Mouse (Mus musculus): ENCODE measurements at regions not wholly inside any gene's neighbourhood (a gene's known extent, or its start where the extent isn't known, plus 50 kb on each side); places are given as distances from the start of the nearest gene placed in this dataset.

DNA sequence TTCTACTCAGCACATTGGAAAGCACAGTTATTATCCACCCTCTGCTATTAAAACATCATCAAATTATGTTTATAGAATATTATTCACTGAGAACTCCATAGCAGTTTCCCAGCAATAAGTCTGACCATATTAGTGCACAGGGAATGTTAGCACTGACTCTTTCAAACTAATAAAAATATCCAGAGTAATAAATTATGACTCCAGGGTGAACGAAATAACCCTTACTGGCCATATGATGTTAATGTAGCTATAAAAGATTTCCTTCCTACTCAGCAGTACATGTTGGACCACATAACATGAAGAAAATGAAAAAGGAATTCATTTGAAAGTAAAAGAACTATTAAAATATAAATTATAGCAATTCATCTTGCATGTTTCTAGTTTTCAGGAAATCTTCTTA, 693.0 kb upstream of the Adgrl3 start:
- DNase-seq (ENCODE audit: low spot score) (no peak), ATAC-seq (no peak)
- 81% methylated on average over 1 of the region's 1 CpGs for WGBS
- Histone ChIP-seq H3K4me3 (ENCODE audit: low read depth, low read length) (no peak overlapping the region), H3K27ac (ENCODE audit: low read depth, low read length) (no peak overlapping the region), H3K36me3 (ENCODE audit: control insufficient read depth, insufficient read depth, low read length) (no peaks in the 10 kb centered on the region), H3K27me3 (replicated peaks; ENCODE audit: control insufficient read depth, insufficient read depth, low read length) (no peaks in the 10 kb centered on the region), H3K9ac (ENCODE audit: low read length) (no peak overlapping the region), H3K4me1 (ENCODE audit: control insufficient read depth, insufficient read depth, low read length) (no peaks in the 10 kb centered on the region), H3K4me2 (ENCODE audit: low read length) (no peak overlapping the region), H3K9me3 (replicated peaks; ENCODE audit: control insufficient read depth, low read length) (no peaks in the 10 kb centered on the region)

DNA sequence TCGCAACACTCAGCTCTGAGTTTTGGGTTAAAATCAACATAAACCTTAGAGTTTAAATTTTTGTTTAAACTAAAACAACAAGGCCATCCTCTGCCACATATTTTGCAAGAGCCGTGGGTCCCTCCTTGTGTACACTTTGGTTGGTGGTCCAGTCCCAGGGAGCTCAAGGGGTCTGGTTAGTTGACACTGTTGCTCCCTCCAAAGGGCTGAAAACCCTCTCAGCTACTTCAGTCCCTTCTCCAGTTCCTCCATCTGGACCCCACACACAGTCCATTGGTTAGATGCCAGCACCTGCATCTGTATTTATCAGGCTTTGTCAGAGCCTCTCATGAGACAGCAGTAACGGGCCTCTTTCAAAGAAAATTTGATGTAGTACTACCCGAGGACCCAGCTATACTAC, 674.8 kb upstream of the Adgrl3 start:
- DNase-seq (ENCODE audit: low spot score), result no peak
- Histone ChIP-seq H3K4me3 (ENCODE audit: low read depth, low read length) (no peak overlapping the region), H3K4me1 (ENCODE audit: control insufficient read depth, insufficient read depth, low read length) (no peaks in the 10 kb centered on the region), H3K4me2 (ENCODE audit: low read length) (no peak overlapping the region), H3K9ac (ENCODE audit: low read length) (no peak overlapping the region), H3K9me3 (replicated peaks; ENCODE audit: control insufficient read depth, low read length) (no peaks in the 10 kb centered on the region), H3K36me3 (ENCODE audit: control insufficient read depth, insufficient read depth, low read length) (no peaks in the 10 kb centered on the region), H3K27me3 (replicated peaks; ENCODE audit: control insufficient read depth, insufficient read depth, low read length) (no peaks in the 10 kb centered on the region), H3K27ac (ENCODE audit: low read depth, low read length) (no peak overlapping the region)
- ATAC-seq, result no peak
- WGBS, result 84% methylated on average over 4 of the region's 4 CpGs

DNA sequence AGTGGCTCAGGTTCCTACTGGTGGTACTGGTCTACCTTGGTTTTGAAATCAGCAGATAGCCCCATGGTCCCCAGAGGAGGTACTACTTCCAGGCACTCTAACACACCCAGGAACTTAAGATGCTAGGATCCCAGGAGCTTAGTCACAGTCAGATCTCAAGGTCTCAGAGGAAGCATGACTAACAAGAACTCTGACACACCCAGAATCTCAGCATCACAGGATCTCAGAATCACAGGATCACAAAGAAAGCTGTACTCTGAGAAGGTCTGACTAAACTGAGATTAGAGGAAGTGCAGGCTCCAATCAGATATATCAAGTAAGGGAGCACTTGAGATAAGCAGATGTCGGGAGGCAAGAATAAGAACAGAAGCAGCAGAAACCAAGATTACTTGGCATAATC, 661.7 kb upstream of the Adgrl3 start:
- no peaks in the 10 kb centered on the region for H3K9me3 ChIP-seq (replicated peaks; ENCODE audit: control insufficient read depth, low read length)
- no peaks in the 10 kb centered on the region for H3K36me3 ChIP-seq (ENCODE audit: control insufficient read depth, insufficient read depth, low read length)
- no peak overlapping the region for H3K27ac ChIP-seq (ENCODE audit: low read depth, low read length)
- no peak overlapping the region for H3K9ac ChIP-seq (ENCODE audit: low read length)
- H3K27me3 ChIP-seq (replicated peaks; ENCODE audit: control insufficient read depth, insufficient read depth, low read length), result no peaks in the 10 kb centered on the region
- H3K4me1 ChIP-seq (ENCODE audit: control insufficient read depth, insufficient read depth, low read length), result no peaks in the 10 kb centered on the region
- DNase-seq (ENCODE audit: low spot score), result no peak
- WGBS, result 97% methylated on average over 1 of the region's 1 CpGs
- no peak overlapping the region for H3K4me3 ChIP-seq (ENCODE audit: low read depth, low read length)
- no peak overlapping the region for H3K4me2 ChIP-seq (ENCODE audit: low read length)
- no peak for ATAC-seq

DNA sequence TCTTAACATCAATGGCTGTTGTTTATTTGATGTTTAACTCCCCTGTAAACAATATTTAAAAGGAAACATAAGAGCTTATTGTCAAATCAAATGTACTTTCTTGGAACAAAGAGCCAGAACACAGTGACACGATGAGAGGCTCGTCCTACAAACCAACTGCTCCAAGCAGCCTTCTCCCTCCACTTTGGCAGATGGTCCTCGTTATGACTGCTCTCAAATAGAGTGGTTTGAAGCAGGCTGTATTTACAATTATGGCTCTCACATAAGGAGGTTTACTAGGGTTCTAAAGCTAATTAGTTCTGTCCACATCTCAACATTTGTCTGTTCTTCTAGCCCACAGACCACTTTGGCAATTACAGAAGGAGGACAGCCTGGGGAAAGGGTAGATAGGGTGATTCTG, 626.3 kb upstream of the Adgrl3 start:
- Histone ChIP-seq H3K27me3 (replicated peaks; ENCODE audit: control insufficient read depth, insufficient read depth, low read length) (no peaks in the 10 kb centered on the region), H3K4me2 (ENCODE audit: low read length) (no peak overlapping the region), H3K9me3 (replicated peaks; ENCODE audit: control insufficient read depth, low read length) (no peaks in the 10 kb centered on the region), H3K4me1 (ENCODE audit: control insufficient read depth, insufficient read depth, low read length) (no peaks in the 10 kb centered on the region), H3K27ac (ENCODE audit: low read depth, low read length) (no peak overlapping the region), H3K4me3 (ENCODE audit: low read depth, low read length) (no peak overlapping the region), H3K36me3 (ENCODE audit: control insufficient read depth, insufficient read depth, low read length) (no peaks in the 10 kb centered on the region), H3K9ac (ENCODE audit: low read length) (no peak overlapping the region)
- ATAC-seq (peak; percentile 95), DNase-seq (ENCODE audit: low spot score) (peak; percentile 74)
- WGBS, result 9% methylated on average over 3 of the region's 3 CpGs

DNA sequence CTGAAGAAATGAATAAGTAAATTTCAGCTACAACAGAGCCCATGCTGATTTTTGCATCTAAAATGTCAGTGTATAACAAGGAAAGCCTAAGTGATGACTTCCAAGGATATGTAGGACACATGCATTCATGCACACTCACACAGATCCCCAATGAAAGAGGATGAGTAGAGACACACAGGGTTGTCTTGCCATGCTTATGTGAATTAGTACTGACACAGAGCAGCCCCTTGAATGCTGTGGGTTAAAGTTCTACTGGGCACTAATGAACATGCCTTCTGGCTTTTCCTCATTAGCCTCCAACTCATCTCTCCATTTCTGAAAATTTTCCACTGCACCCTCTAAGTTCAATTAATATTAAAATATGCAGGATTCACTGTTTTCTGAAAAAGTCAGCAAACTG, 617.3 kb upstream of the Adgrl3 start:
- Histone ChIP-seq H3K27me3 (replicated peaks; ENCODE audit: control insufficient read depth, insufficient read depth, low read length) (no peaks in the 10 kb centered on the region), H3K36me3 (ENCODE audit: control insufficient read depth, insufficient read depth, low read length) (no peaks in the 10 kb centered on the region), H3K9ac (ENCODE audit: low read length) (no peak overlapping the region), H3K27ac (ENCODE audit: low read depth, low read length) (no peak overlapping the region), H3K9me3 (replicated peaks; ENCODE audit: control insufficient read depth, low read length) (no peaks in the 10 kb centered on the region), H3K4me3 (ENCODE audit: low read depth, low read length) (no peak overlapping the region), H3K4me2 (ENCODE audit: low read length) (no peak overlapping the region), H3K4me1 (ENCODE audit: control insufficient read depth, insufficient read depth, low read length) (no peaks in the 10 kb centered on the region)
- ATAC-seq (no peak), DNase-seq (ENCODE audit: low spot score) (no peak)

DNA sequence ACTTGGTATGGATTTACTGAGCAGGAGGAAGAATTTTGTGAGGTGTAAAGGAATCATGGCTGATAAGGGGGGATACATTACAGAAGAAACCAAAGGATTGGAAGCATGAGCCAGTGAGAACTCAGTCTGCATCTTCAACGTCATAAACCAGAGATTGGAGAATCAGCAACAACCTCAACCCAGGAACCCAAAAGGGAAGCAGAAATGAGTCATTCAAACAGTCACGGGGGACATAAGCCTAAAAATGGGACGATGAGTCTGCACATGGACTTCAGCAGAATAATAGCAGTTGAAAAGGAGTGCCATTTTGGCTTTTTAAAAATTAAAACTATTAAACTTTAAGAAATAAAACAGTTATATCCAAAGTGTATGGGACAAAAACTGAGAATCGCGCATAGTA, 603.8 kb upstream of the Adgrl3 start:
- 89% methylated on average over 5 of the region's 5 CpGs for WGBS
- H3K9ac ChIP-seq (ENCODE audit: low read length), result no peak overlapping the region
- no peaks in the 10 kb centered on the region for H3K4me1 ChIP-seq (ENCODE audit: control insufficient read depth, insufficient read depth, low read length)
- no peaks in the 10 kb centered on the region for H3K9me3 ChIP-seq (replicated peaks; ENCODE audit: control insufficient read depth, low read length)
- DNase-seq (ENCODE audit: low spot score) (no peak), ATAC-seq (no peak)
- no peak overlapping the region for H3K4me2 ChIP-seq (ENCODE audit: low read length)
- no peaks in the 10 kb centered on the region for H3K36me3 ChIP-seq (ENCODE audit: control insufficient read depth, insufficient read depth, low read length)
- H3K27ac ChIP-seq (ENCODE audit: low read depth, low read length), result no peak overlapping the region
- H3K27me3 ChIP-seq (replicated peaks; ENCODE audit: control insufficient read depth, insufficient read depth, low read length), result no peaks in the 10 kb centered on the region
- no peak overlapping the region for H3K4me3 ChIP-seq (ENCODE audit: low read depth, low read length)

Measured in forebrain, embryonic 14.5 days (tissue).